Mouse (Mus musculus) CD4-positive helper T cell, adult 2 months (primary cell): ENCODE measurements around the gene Atp6v0a1.

ENCODE experiments used
- DNase-seq: peaks from one replicate; pipeline ENCODE4 v3.0.0-alpha.2; 2012; ENCODE audit warnings: low read depth, missing footprints, low spot score

Atp6v0a1 gene

GRCm38 (mm10) chr11:100981236-100981635, 28.0 kb upstream of the Atp6v0a1 start:
- DNase-seq: no peak

- no peak for DNase-seq
Observed at GRCm38 (mm10) chr11:100982087-100982486, 27.2 kb upstream of the Atp6v0a1 start.

GRCm38 (mm10) chr11:100983125-100983777, 26.0 kb upstream of the Atp6v0a1 start:
- peak; percentile 74 for DNase-seq

GRCm38 (mm10) chr11:100983778-100984131, 25.5 kb upstream of the Atp6v0a1 start:
- no peak for DNase-seq

- DNase-seq: no peak
Observed at GRCm38 (mm10) chr11:100985607-100986006, 23.6 kb upstream of the Atp6v0a1 start.

GRCm38 (mm10) chr11:100988674-100989073, 20.6 kb upstream of the Atp6v0a1 start:
- DNase-seq: no peak

GRCm38 (mm10) chr11:100989666-100990065, 19.6 kb upstream of the Atp6v0a1 start:
- DNase-seq: no peak

GRCm38 (mm10) chr11:100991027-100991534, 18.2 kb upstream of the Atp6v0a1 start:
- no peak for DNase-seq

- no peak for DNase-seq
Observed at GRCm38 (mm10) chr11:100993437-100993836, 15.8 kb upstream of the Atp6v0a1 start.

- DNase-seq: no peak
Observed at GRCm38 (mm10) chr11:100994233-100994632, 15.0 kb upstream of the Atp6v0a1 start.

GRCm38 (mm10) chr11:100994655-100995054, 14.6 kb upstream of the Atp6v0a1 start:
- DNase-seq: no peak

GRCm38 (mm10) chr11:100996501-100996900, 12.8 kb upstream of the Atp6v0a1 start:
- no peak for DNase-seq

GRCm38 (mm10) chr11:100998836-100999235, 10.4 kb upstream of the Atp6v0a1 start:
- no peak for DNase-seq

GRCm38 (mm10) chr11:100999254-100999653, 10.0 kb upstream of the Atp6v0a1 start:
- no peak for DNase-seq

GRCm38 (mm10) chr11:101001875-101002552, 7.2 kb upstream of the Atp6v0a1 start:
- peak; percentile 27 for DNase-seq

- no peak for DNase-seq
Observed at GRCm38 (mm10) chr11:101003025-101003685, 6.1 kb upstream of the Atp6v0a1 start.

- DNase-seq: peak; percentile 93
Observed at GRCm38 (mm10) chr11:101008206-101009045, 826 bp upstream of the Atp6v0a1 start.

GRCm38 (mm10) chr11:101009888-101010784, 884 bp downstream of the Atp6v0a1 start:
- peak; percentile 48 for DNase-seq

GRCm38 (mm10) chr11:101011641-101012040, 2.4 kb downstream of the Atp6v0a1 start:
- no peak for DNase-seq

- no peak for DNase-seq
Observed at GRCm38 (mm10) chr11:101023371-101023770, 14.1 kb downstream of the Atp6v0a1 start.

- no peak for DNase-seq
Observed at GRCm38 (mm10) chr11:101024001-101024400, 14.7 kb downstream of the Atp6v0a1 start.
